Mouse (Mus musculus) fat pad, adult 2 months (tissue): ENCODE measurements around the gene Cdk7.
"Not testable (repeated sequence)": the region's sequence is repeated elsewhere in the genome, so short reads cannot be mapped to it uniquely, and the experiment has no call there.

ENCODE experiments used
- DNase-seq: peaks from one replicate; pipeline ENCODE4 v3.0.0-alpha.2; 2011; ENCODE audit warnings: low read depth, low spot score; ENCODE audit errors: extremely low read depth

Gene Cdk7

GRCm38 (mm10) chr13:100730861-100731176 is at the start of gene Cdk7:
Cdk7 (minus strand) TSS chr13:100730939.
- DNase-seq: no peak

- DNase-seq: no peak
Measured at GRCm38 (mm10) chr13:100777491-100777890, 46.8 kb upstream of the Cdk7 start.

GRCm38 (mm10) chr13:100776710-100777109 is 46.0 kb upstream of the Cdk7 start:
- DNase-seq: no peak

- DNase-seq: no peak
Measured at GRCm38 (mm10) chr13:100776056-100776419, 45.3 kb upstream of the Cdk7 start.

- no peak for DNase-seq
Measured at GRCm38 (mm10) chr13:100775252-100776055, 44.7 kb upstream of the Cdk7 start, which contains the start of gene Cenph. Cenph (minus strand) TSS chr13:100775899.

- DNase-seq: no peak
Measured at GRCm38 (mm10) chr13:100774704-100775103, 44.0 kb upstream of the Cdk7 start.

GRCm38 (mm10) chr13:100755329-100755728 is 24.6 kb upstream of the Cdk7 start:
- DNase-seq: no peak

- DNase-seq: no peak
Measured at GRCm38 (mm10) chr13:100754186-100754585, 23.4 kb upstream of the Cdk7 start.

GRCm38 (mm10) chr13:100753011-100753410 is 22.3 kb upstream of the Cdk7 start:
- no peak for DNase-seq

GRCm38 (mm10) chr13:100752529-100752928 is 21.8 kb upstream of the Cdk7 start:
- DNase-seq: no peak

GRCm38 (mm10) chr13:100751402-100751801 is 20.7 kb upstream of the Cdk7 start:
- DNase-seq: no peak

GRCm38 (mm10) chr13:100750799-100751198 is 20.1 kb upstream of the Cdk7 start:
- no peak for DNase-seq

- peak; percentile 57 for DNase-seq
Measured at GRCm38 (mm10) chr13:100748638-100749037, 17.9 kb upstream of the Cdk7 start.

GRCm38 (mm10) chr13:100746090-100746489 is 15.4 kb upstream of the Cdk7 start:
- DNase-seq: no peak

GRCm38 (mm10) chr13:100744036-100744744 is 13.5 kb upstream of the Cdk7 start, which contains the start of gene Mrps36:
Mrps36 (minus strand) TSS chr13:100744659.
- no peak for DNase-seq

- no peak for DNase-seq
Measured at GRCm38 (mm10) chr13:100743346-100744035, 12.8 kb upstream of the Cdk7 start.

- no peak for DNase-seq
Measured at GRCm38 (mm10) chr13:100742831-100743230, 12.1 kb upstream of the Cdk7 start.

- DNase-seq: no peak
Measured at GRCm38 (mm10) chr13:100732756-100733155, 2.0 kb upstream of the Cdk7 start.

GRCm38 (mm10) chr13:100731462-100732046 is 815 bp upstream of the Cdk7 start:
- DNase-seq: not testable (repeated sequence)

GRCm38 (mm10) chr13:100730153-100730860 is 432 bp downstream of the Cdk7 start:
- no peak for DNase-seq

GRCm38 (mm10) chr13:100728530-100728929 is 2.2 kb downstream of the Cdk7 start:
- DNase-seq: not testable (repeated sequence)
